Mouse (Mus musculus) megakaryocyte-erythroid progenitor cell, adult 5-6 weeks (primary cell): ENCODE data around the gene 9130213A22Rik. TPM values are rescaled to one million over a fixed set of nuclear protein-coding genes. Genes with fewer than 3 reads are reported as not detected.

Experiments
- ATAC-seq: replicated peaks from 2 replicates; pipeline ENCODE4 v1.8.0; 2016; ENCODE audit warnings: mild to moderate bottlenecking, inconsistent platforms; ENCODE audit not compliant: severe bottlenecking, poor library complexity, low FRiP score, low TSS enrichment
- total RNA-seq, 2 experiments: library from RNA; stranded (forward) in 1 of 2; stranded (reverse) in 1 of 2; fragments of 200-1000, 215-1000 nt in 1 of 2; fragments of >200 nt in 1 of 2; fragmentation: Nextera tagmentation in 1 of 2; gene quantifications; 2 replicates each; pipeline ENCODE4 v1.2.3; 2014 to 2017

The 9130213A22Rik gene
- total RNA-seq, 2 experiments from 2014 or later: not detected

- ATAC-seq: no peak
These were observed 36.8 kb downstream of the 9130213A22Rik start for GRCm38 (mm10) chr11:69085608-69086007.

GRCm38 (mm10) chr11:69081613-69082012 is 40.8 kb downstream of the 9130213A22Rik start:
- no peak for ATAC-seq

GRCm38 (mm10) chr11:69080855-69081222 is 41.5 kb downstream of the 9130213A22Rik start:
- ATAC-seq: no peak

- no peak for ATAC-seq
These were observed 42.1 kb downstream of the 9130213A22Rik start for GRCm38 (mm10) chr11:69080102-69080854.

- no peak for ATAC-seq
These were observed 43.5 kb downstream of the 9130213A22Rik start for GRCm38 (mm10) chr11:69078805-69079438.

- no peak for ATAC-seq
These were observed 44.3 kb downstream of the 9130213A22Rik start for GRCm38 (mm10) chr11:69078041-69078440.

- no peak for ATAC-seq
These were observed 45.1 kb downstream of the 9130213A22Rik start for GRCm38 (mm10) chr11:69077316-69077715.

GRCm38 (mm10) chr11:69076572-69076971 is 45.8 kb downstream of the 9130213A22Rik start:
- no peak for ATAC-seq

- no peak for ATAC-seq
These were observed 46.5 kb downstream of the 9130213A22Rik start for GRCm38 (mm10) chr11:69075764-69076479.

- no peak for ATAC-seq
These were observed 47.7 kb downstream of the 9130213A22Rik start for GRCm38 (mm10) chr11:69074776-69075069.

GRCm38 (mm10) chr11:69073951-69074775 is 48.2 kb downstream of the 9130213A22Rik start:
- ATAC-seq: 0 out of 2 replicates have a peak, but pooled peaks have one; percentile 5

- ATAC-seq: peak; percentile 82
These were observed 49.1 kb downstream of the 9130213A22Rik start for GRCm38 (mm10) chr11:69073065-69073888.

GRCm38 (mm10) chr11:69072666-69073064 is 49.7 kb downstream of the 9130213A22Rik start:
- ATAC-seq: no peak

GRCm38 (mm10) chr11:69072234-69072633 is 50.2 kb downstream of the 9130213A22Rik start:
- no peak for ATAC-seq

GRCm38 (mm10) chr11:69071262-69071661 is 51.1 kb downstream of the 9130213A22Rik start:
- ATAC-seq: no peak

- peak; percentile 65 for ATAC-seq
These were observed 51.7 kb downstream of the 9130213A22Rik start, which contains the start of gene Tmem107 for GRCm38 (mm10) chr11:69070590-69071222. Gene Tmem107, plus strand, starts transcription at chr11:69070806.

- no peak for ATAC-seq
These were observed 52.3 kb downstream of the 9130213A22Rik start for GRCm38 (mm10) chr11:69070093-69070492.
